Mouse (Mus musculus): ENCODE data around the gene Zfp467. TPM values are rescaled to one million over a fixed set of nuclear protein-coding genes. Genes with fewer than 3 reads are reported as not detected.

Zfp467 gene
- polyA plus RNA-seq, 1 experiment, result 24.7 TPM

DNA sequence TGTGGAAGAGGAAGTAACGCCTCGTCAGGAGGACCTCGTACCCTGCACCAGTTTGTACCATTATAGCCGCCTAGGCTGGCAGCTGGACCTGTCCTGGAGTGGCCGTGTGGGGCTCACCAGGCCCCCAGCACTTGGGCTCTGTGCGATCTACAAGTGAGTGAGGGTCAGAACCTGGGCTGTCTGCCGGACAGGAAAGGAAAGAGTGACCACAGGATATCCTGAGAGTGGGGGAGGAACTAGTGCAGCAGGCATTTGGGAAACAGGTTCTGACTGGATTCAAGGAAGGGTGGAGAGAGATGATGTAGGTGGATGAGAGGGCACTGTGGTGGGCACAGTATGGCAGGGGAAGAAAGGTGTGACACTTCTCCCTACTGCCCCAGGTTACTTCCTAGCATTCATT is 2.9 kb upstream of the Zfp467 start:
- Histone ChIP-seq H3K27ac (ENCODE audit: insufficient read depth, low read depth, low read length) (no peak overlapping the region), H3K4me1 (ENCODE audit: control insufficient read depth, insufficient read depth, insufficient read length, low read length) (peaks cover 3% of the 10 kb centered on the region), H3K4me3 (ENCODE audit: low read depth, low read length) (no peak overlapping the region), H3K27me3 (ENCODE audit: control insufficient read depth, insufficient read depth, low read length) (no peaks in the 10 kb centered on the region), H3K36me3 (ENCODE audit: control insufficient read depth, insufficient read depth, low read length) (no peaks in the 10 kb centered on the region)
- TF ChIP-seq CTCF (IDR thresholded peaks at IDR 0.05; ENCODE audit: extremely low read depth, insufficient read length, insufficient replicate concordance, low read depth, low read length), result no peak
- no peak for TF ChIP-seq POLR2A (IDR thresholded peaks at IDR 0.05; ENCODE audit: low read depth, low read length)
- 72% methylated on average over 7 of the region's 7 CpGs for WGBS

DNA sequence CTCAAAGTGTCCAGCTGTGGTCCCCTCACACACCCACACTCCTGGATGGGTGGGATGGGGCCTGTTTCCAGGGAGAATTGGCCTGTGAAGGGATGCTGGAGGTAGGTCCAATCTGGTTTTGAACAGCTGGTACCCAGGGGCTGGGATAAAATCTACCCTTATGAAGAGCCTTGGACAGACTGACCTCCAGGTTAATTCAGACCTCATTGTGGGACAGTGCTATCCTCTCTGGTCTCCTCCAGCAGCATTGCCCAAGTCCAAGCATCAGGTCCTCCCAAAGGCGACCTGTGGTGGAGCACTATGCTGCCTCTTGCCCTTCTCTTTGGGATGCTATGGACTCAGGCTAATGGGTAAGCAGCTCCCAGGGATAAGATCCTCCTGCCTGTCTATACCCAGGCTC is 2.3 kb upstream of the Zfp467 start, which contains the start of gene Sspo:
Gene Sspo (plus strand): TSS at position 301 of the 400 bp plus-strand sequence.
- Histone ChIP-seq H3K27ac (ENCODE audit: insufficient read depth, low read depth, low read length) (no peak within 1 kb of the TSS), H3K4me1 (ENCODE audit: control insufficient read depth, insufficient read depth, insufficient read length, low read length) (peaks cover 3% of the 10 kb centered on the region), H3K36me3 (ENCODE audit: control insufficient read depth, insufficient read depth, low read length) (no peaks in the 10 kb centered on the region), H3K27me3 (ENCODE audit: control insufficient read depth, insufficient read depth, low read length) (no peaks in the 10 kb centered on the region), H3K4me3 (ENCODE audit: low read depth, low read length) (no peak within 1 kb of the TSS)
- 96% methylated on average over 1 of the region's 1 CpGs for WGBS
- no peak for TF ChIP-seq CTCF (IDR thresholded peaks at IDR 0.05; ENCODE audit: extremely low read depth, insufficient read length, insufficient replicate concordance, low read depth, low read length)
- TF ChIP-seq POLR2A (IDR thresholded peaks at IDR 0.05; ENCODE audit: low read depth, low read length), result no peak

DNA sequence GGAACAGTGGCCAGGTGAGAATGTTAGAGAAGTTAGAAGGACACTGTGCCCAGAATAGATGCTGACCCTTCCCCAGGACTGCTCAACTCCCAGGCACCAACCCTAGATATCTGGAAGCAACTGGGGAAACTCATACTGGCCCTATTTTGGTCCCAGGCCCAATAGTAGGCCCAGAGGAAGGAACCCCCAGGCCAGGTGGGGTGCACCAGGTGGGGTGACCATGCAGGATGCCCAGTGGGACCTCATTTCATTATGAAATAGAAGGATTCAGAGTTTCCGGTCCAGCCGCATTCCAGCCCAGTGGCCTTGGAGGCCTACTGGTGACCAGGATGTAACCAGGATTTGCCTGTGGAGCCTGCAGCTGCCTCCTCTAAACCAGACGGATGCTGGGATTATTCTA is 1.3 kb upstream of the Zfp467 start:
- no peak for TF ChIP-seq CTCF (IDR thresholded peaks at IDR 0.05; ENCODE audit: extremely low read depth, insufficient read length, insufficient replicate concordance, low read depth, low read length)
- no peak for TF ChIP-seq POLR2A (IDR thresholded peaks at IDR 0.05; ENCODE audit: low read depth, low read length)
- H3K27ac ChIP-seq (ENCODE audit: insufficient read depth, low read depth, low read length), result no peak overlapping the region
- peaks cover 3% of the 10 kb centered on the region for H3K4me1 ChIP-seq (ENCODE audit: control insufficient read depth, insufficient read depth, insufficient read length, low read length)
- WGBS, result 95% methylated on average over 3 of the region's 3 CpGs
- no peaks in the 10 kb centered on the region; the same call in 1 of the 2 replicates for H3K36me3 ChIP-seq (ENCODE audit: control insufficient read depth, insufficient read depth, low read length)
- H3K4me3 ChIP-seq (ENCODE audit: low read depth, low read length), result no peak overlapping the region
- no peaks in the 10 kb centered on the region for H3K27me3 ChIP-seq (ENCODE audit: control insufficient read depth, insufficient read depth, low read length)

DNA sequence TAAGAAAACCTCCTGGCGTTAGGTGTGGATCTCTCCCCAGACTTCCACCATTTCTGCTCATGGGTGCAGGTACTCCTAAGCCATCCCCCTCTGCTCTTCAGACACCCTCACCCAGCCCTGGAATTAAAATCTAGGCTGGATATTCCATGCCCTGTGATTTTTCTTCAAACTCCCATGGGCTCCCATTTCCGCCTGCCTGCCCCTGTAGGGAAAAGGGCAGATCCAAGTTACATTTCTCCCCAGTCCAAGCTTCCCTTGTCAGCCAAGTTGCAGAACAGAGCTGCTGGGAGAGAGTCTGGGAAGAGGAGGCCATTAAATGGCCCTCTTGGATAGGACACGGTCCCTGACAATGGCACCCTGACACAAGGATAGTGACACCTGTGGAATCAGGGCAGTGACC is 631 bp upstream of the Zfp467 start:
- H3K27ac ChIP-seq (ENCODE audit: insufficient read depth, low read depth, low read length), result no peak overlapping the region
- no peaks in the 10 kb centered on the region; the same call in 1 of the 2 replicates for H3K36me3 ChIP-seq (ENCODE audit: control insufficient read depth, insufficient read depth, low read length)
- WGBS, result 43% methylated on average over 3 of the region's 3 CpGs
- H3K4me1 ChIP-seq (ENCODE audit: control insufficient read depth, insufficient read depth, insufficient read length, low read length), result peaks cover 3% of the 10 kb centered on the region
- no peaks in the 10 kb centered on the region for H3K27me3 ChIP-seq (ENCODE audit: control insufficient read depth, insufficient read depth, low read length)
- TF ChIP-seq CTCF (IDR thresholded peaks at IDR 0.05; ENCODE audit: extremely low read depth, insufficient read length, insufficient replicate concordance, low read depth, low read length) (no peak), POLR2A (IDR thresholded peaks at IDR 0.05; ENCODE audit: low read depth, low read length) (no peak)
- H3K4me3 ChIP-seq (ENCODE audit: low read depth, low read length), result peak overlapping the region; percentile 89; the same call in 1 of the 2 replicates

DNA sequence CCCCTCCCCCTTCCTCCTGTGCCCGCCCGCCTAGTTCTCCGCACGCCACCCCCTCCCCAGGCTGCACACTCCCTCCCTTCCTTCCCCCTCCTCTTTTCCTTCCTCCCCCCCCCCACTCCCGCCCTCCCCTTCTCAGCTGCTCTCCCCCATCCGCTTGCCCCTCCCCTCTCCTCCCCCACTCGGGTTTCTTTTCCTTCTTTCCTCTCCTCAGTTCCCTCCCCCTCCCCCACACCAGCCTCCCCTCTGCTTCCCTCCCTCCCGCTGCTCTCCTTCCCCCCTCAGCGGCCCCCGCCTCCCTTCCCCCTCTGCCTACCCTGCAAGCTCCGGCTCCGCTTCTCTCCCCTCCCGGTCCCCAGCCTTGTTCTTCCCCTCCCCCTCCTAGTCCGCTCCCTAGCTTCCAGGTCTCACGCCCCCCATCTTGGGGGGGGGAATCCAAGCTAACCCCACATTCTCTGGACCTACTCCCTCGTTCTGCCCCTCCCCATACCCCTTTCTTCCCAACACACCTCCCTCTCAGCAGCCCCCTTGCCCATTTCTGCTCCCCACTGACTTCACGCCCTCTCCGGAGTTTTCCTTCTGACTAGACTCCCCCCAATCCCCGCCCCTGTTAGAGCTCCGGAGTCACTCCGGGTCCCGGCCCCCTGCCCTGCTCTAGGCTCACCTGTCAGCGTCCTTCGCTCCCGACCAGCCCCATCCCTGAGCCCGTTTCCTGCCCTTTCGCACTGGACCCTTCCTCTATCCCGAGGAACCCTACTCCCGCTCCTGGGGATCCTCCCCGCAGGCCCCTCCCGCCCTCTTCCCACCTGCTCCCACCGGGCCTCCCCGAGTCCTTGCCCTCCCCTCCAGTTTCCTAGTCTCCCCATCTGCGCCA is 1.1 kb downstream of the Zfp467 start:
- Histone ChIP-seq H3K36me3 (ENCODE audit: control insufficient read depth, insufficient read depth, low read length) (no peaks in the 10 kb centered on the region; the same call in 1 of the 2 replicates), H3K4me3 (ENCODE audit: low read depth, low read length) (peak overlapping the region; percentile 89), H3K27me3 (ENCODE audit: control insufficient read depth, insufficient read depth, low read length) (no peaks in the 10 kb centered on the region), H3K4me1 (ENCODE audit: control insufficient read depth, insufficient read depth, insufficient read length, low read length) (peaks cover 3% of the 10 kb centered on the region), H3K27ac (ENCODE audit: insufficient read depth, low read depth, low read length) (peak overlapping the region; percentile 58; the same call in 1 of the 2 replicates)
- TF ChIP-seq POLR2A (IDR thresholded peaks at IDR 0.05; ENCODE audit: low read depth, low read length) (no peak; the same call in 1 of the 2 replicates), CTCF (IDR thresholded peaks at IDR 0.05; ENCODE audit: extremely low read depth, insufficient read length, insufficient replicate concordance, low read depth, low read length) (no peak)
- 3% methylated on average over 31 of the region's 34 CpGs for WGBS

DNA sequence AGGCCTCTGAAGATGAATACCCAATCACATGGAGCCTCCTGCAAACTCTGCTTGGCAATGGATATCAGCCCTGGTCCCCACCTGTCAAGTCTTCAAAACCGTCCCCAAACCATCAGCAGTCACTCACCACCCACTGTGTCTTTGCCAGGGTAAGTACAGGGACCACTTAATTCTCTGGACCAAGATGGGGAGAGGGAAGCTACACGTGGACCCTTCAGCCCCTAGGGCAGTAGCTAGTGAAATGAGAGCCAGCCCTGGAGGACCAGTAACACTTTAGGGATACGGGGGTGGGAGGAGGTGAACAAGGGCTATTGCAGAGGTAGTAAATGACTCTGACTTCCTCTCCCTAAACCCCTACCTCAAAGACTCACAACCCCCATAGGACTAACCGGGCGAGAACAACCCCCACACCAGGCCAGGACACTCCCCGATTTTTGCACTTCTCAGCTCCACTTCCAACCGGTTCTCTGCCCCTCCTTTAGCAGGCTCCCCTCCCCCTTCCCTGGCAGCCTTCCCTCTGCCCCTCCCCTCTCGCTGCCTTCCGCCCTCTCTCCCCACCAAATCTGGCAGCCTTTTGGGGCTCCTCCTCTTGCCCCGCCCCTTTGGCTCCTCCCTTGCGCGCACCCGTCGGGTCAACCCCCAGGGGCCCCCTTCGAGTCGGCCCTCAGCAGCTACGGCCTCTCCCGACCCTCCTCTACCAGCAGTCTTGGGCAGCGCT is 1.9 kb downstream of the Zfp467 start:
- TF ChIP-seq POLR2A (IDR thresholded peaks at IDR 0.05; ENCODE audit: low read depth, low read length), result 0 out of 2 replicates have a peak, but pooled peaks have one; percentile 29
- no peak for TF ChIP-seq CTCF (IDR thresholded peaks at IDR 0.05; ENCODE audit: extremely low read depth, insufficient read length, insufficient replicate concordance, low read depth, low read length)
- H3K36me3 ChIP-seq (ENCODE audit: control insufficient read depth, insufficient read depth, low read length), result peaks cover 5% of the 10 kb centered on the region
- WGBS, result 6% methylated on average over 19 of the region's 19 CpGs
- peaks cover 3% of the 10 kb centered on the region for H3K4me1 ChIP-seq (ENCODE audit: control insufficient read depth, insufficient read depth, insufficient read length, low read length)
- no peaks in the 10 kb centered on the region for H3K27me3 ChIP-seq (ENCODE audit: control insufficient read depth, insufficient read depth, low read length)
- H3K4me3 ChIP-seq (ENCODE audit: low read depth, low read length), result peak overlapping the region; percentile 89
- H3K27ac ChIP-seq (ENCODE audit: insufficient read depth, low read depth, low read length), result peak overlapping the region; percentile 3; the same call in 1 of the 2 replicates

Data from small intestine, adult 2 months (tissue).